Comparison of ENCODE assay signal across 15 mouse cellular contexts in the genomic region with DNA sequence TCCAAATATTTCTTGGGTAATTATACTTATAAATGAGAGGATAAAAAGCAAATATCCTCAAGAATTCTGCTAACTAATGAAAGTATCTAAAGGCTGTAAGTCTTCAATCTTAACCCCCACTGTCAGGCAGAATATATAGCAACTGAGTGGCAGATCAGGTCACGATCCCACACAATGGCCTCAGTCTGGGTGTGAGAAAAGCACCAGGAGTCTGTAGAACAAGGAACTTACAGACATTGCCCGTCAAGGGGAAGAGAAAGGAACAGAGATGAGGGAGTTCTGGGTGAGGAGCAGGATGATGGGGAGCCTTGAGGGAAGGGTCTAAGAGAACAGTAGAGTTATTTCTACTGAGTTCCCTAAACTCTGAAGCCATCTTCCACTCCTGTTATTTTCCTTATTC. TPM values are rescaled to one million over a fixed set of nuclear protein-coding genes. Genes with fewer than 3 reads are reported as not detected.
DNase-seq lines count a peak whose midpoint lies in the region; ATAC-seq and TF ChIP-seq lines count a peak whose summit lies in the region.
"Had no signal": no experiment of that assay in that cellular context is flagged by ENCODE, and none has a peak within 500 bp of the region (broad histone marks: within the 10 kb centered on the region; RNA-seq: fewer than 3 reads in every experiment).

No protein-coding gene starts in this region.

- H3K4me3 ChIP-seq in embryonic facial prominence, embryonic 15.5 days (replicated peaks): no peak overlapping the region
- H3K4me3 ChIP-seq in embryonic facial prominence, embryonic 10.5 days: no peak overlapping the region
- peak overlapping the region; percentile 7; the same call in 1 of the 2 replicates for H3K4me3 ChIP-seq in E14TG2a.4 (replicated peaks; ENCODE audit: low read length)
- H3K4me3 ChIP-seq in hindbrain, embryonic 14.5 days (replicated peaks; ENCODE audit: low read length): no peak overlapping the region
- H3K4me3 ChIP-seq: myocyte had no signal

- 70% methylated on average over 2 of the region's 2 CpGs for WGBS in embryonic facial prominence, embryonic 15.5 days
- WGBS in embryonic facial prominence, embryonic 10.5 days: 52% methylated on average over 2 of the region's 2 CpGs
- WGBS in hindbrain, embryonic 14.5 days: 12% methylated on average over 2 of the region's 2 CpGs

- no peaks in the 10 kb centered on the region for H3K9me3 ChIP-seq in embryonic facial prominence, embryonic 15.5 days (replicated peaks)
- H3K9me3 ChIP-seq in embryonic facial prominence, embryonic 10.5 days: no peaks in the 10 kb centered on the region
- no peaks in the 10 kb centered on the region for H3K9me3 ChIP-seq in E14TG2a.4 (ENCODE audit: low read length)
- H3K9me3 ChIP-seq in hindbrain, embryonic 14.5 days (ENCODE audit: control insufficient read depth, low read length): no peaks in the 10 kb centered on the region

- peak overlapping the region; percentile 34; the same call in 1 of the 2 replicates for H3K27ac ChIP-seq in embryonic facial prominence, embryonic 15.5 days (replicated peaks)
- H3K27ac ChIP-seq in embryonic facial prominence, embryonic 10.5 days (replicated peaks): no peak overlapping the region
- peak overlapping the region; percentile 58; the same call in 1 of the 2 replicates for H3K27ac ChIP-seq in hindbrain, embryonic 14.5 days

- H3K27me3 ChIP-seq in embryonic facial prominence, embryonic 15.5 days: no peaks in the 10 kb centered on the region
- no peaks in the 10 kb centered on the region for H3K27me3 ChIP-seq in embryonic facial prominence, embryonic 10.5 days (replicated peaks; ENCODE audit: low read depth, poor library complexity, severe bottlenecking)
- no peaks in the 10 kb centered on the region for H3K27me3 ChIP-seq in E14TG2a.4 (ENCODE audit: insufficient read depth, low read length)
- no peaks in the 10 kb centered on the region for H3K27me3 ChIP-seq in hindbrain, embryonic 14.5 days (ENCODE audit: control insufficient read depth, insufficient read depth, low read length)

- intact Hi-C loops in left cerebral cortex, postnatal 14 days (cut with DNase I): no loop called here

- ATAC-seq in embryonic facial prominence, embryonic 15.5 days (ENCODE audit: insufficient number of reproducible peaks, low FRiP score, low TSS enrichment, low read depth): no peak
- no peak for ATAC-seq in hindbrain, embryonic 14.5 days (ENCODE audit: low FRiP score)
- ATAC-seq: intestine, postnatal 0 days had no signal

- no peak overlapping the region for H3K9ac ChIP-seq in embryonic facial prominence, embryonic 15.5 days
- H3K9ac ChIP-seq in hindbrain, embryonic 14.5 days: no peak overlapping the region

- H3K4me1 ChIP-seq in embryonic facial prominence, embryonic 15.5 days: no peaks in the 10 kb centered on the region
- peaks cover 10% of the 10 kb centered on the region; the same call in 1 of the 2 replicates for H3K4me1 ChIP-seq in embryonic facial prominence, embryonic 10.5 days
- H3K4me1 ChIP-seq in E14TG2a.4 (replicated peaks; ENCODE audit: low read depth, low read length): peaks cover 65% of the 10 kb centered on the region
- peaks cover 16% of the 10 kb centered on the region for H3K4me1 ChIP-seq in hindbrain, embryonic 14.5 days (replicated peaks; ENCODE audit: control insufficient read depth, insufficient read depth, low read length)

- H3K4me2 ChIP-seq in embryonic facial prominence, embryonic 15.5 days (replicated peaks): no peak overlapping the region
- no peak overlapping the region for H3K4me2 ChIP-seq in hindbrain, embryonic 14.5 days (replicated peaks)

- TF ChIP-seq CTCF in E14TG2a.4 (conservative IDR thresholded peaks at IDR 0.05; ENCODE audit: low read length): no peak

- H3K36me3 ChIP-seq in embryonic facial prominence, embryonic 15.5 days: peaks cover 41% of the 10 kb centered on the region
- peaks cover 70% of the 10 kb centered on the region for H3K36me3 ChIP-seq in embryonic facial prominence, embryonic 10.5 days (replicated peaks)
- peaks cover 71% of the 10 kb centered on the region for H3K36me3 ChIP-seq in E14TG2a.4 (ENCODE audit: insufficient read depth, low read length)
- H3K36me3 ChIP-seq in hindbrain, embryonic 14.5 days (replicated peaks; ENCODE audit: control insufficient read depth, insufficient read depth): peaks cover 21% of the 10 kb centered on the region; the same call in 1 of the 2 replicates

- no peak for DNase-seq in embryonic facial prominence, embryonic 10.5 days (ENCODE audit: low spot score)
- DNase-seq in embryo, embryonic 11 days: peak; percentile 24
- no peak for DNase-seq in hindbrain, embryonic 14.5 days (ENCODE audit: low spot score)
- DNase-seq in left cerebral cortex, postnatal 14 days (ENCODE audit: low spot score in 2 of 2): no peak
- no peak for DNase-seq in left cerebral cortex, adult 11 months (ENCODE audit: low spot score)
- no peak for DNase-seq in adrenal gland, postnatal 25 days
- DNase-seq: cerebellum, postnatal 36 days; kidney, postnatal 36 days; lung, adult 18-20 months; right cerebral cortex, postnatal 4 days; thymus, postnatal 14 days had no signal

RNA-seq across cellular contexts. Expression of gene Dars, which starts 16.2 kb away (rescaled TPM):
- 134 and 139 TPM in 2 replicates for polyA plus RNA-seq in embryonic facial prominence, embryonic 15.5 days (2015; fragmentation: Nextera tagmentation; extraction: Ambion mirVana)
- 168 and 182 TPM in 2 replicates for polyA plus RNA-seq in embryonic facial prominence, embryonic 10.5 days (2016; fragmentation: Nextera tagmentation; extraction: Ambion mirVana)
- polyA plus RNA-seq in hindbrain, embryonic 14.5 days (2014; fragmentation: Nextera tagmentation; extraction: Ambion mirVana): 97.3 and 98.7 TPM in 2 replicates
- 10 to 100 TPM; 58.5 to 63.3 TPM for total RNA-seq in left cerebral cortex, postnatal 14 days (2021)
- total RNA-seq in adrenal gland, postnatal 25 days (2021): 86.9 and 105 TPM in 2 replicates

RNA-seq across cellular contexts. Expression of gene Mcm6, which starts 41.5 kb away (rescaled TPM):
- polyA plus RNA-seq in embryonic facial prominence, embryonic 15.5 days (2015; fragmentation: Nextera tagmentation; extraction: Ambion mirVana): 175 and 183 TPM in 2 replicates
- 308 and 329 TPM in 2 replicates for polyA plus RNA-seq in embryonic facial prominence, embryonic 10.5 days (2016; fragmentation: Nextera tagmentation; extraction: Ambion mirVana)
- polyA plus RNA-seq in hindbrain, embryonic 14.5 days (2014; fragmentation: Nextera tagmentation; extraction: Ambion mirVana): 64.6 and 82.8 TPM in 2 replicates
- total RNA-seq in left cerebral cortex, postnatal 14 days (2021): 10 to 100 TPM in 1 of 2 experiments, 1 to 10 TPM in 1; 7.1 to 10.3 TPM
- 42.8 and 44.0 TPM in 2 replicates for total RNA-seq in adrenal gland, postnatal 25 days (2021)
